Mouse (Mus musculus) lung, postnatal 14 days (tissue): ENCODE results near the gene Rnf39.

Source experiments
- DNase-seq: peaks from one replicate; pipeline ENCODE4 v3.0.0; 2021

Rnf39 gene

GRCm38 (mm10) chr17:36942791-36943471, at the start of gene Rnf39:
Gene Rnf39 (plus strand): TSS chr17:36942918.
- DNase-seq = peak; percentile 20

DNA sequence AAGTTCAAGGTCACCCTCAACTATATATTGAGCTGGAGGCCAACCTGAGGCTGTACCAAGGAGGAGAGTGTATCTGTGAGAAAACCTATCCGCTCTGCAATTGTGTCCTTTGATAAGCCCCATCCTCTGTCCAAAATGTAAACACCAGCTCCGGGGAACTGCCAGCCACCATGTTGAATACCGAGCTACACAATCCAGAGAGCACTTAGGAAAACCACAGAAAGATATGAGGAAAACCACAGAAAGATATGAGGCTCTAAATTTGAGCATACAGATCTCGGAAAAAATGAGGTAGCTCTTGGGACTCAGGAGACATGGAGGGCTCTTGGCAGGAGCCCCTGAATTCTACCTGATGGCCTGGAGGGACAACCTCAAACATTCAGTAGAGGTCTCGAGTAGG, 49.3 kb upstream of the Rnf39 start:
- DNase-seq = no peak

DNA sequence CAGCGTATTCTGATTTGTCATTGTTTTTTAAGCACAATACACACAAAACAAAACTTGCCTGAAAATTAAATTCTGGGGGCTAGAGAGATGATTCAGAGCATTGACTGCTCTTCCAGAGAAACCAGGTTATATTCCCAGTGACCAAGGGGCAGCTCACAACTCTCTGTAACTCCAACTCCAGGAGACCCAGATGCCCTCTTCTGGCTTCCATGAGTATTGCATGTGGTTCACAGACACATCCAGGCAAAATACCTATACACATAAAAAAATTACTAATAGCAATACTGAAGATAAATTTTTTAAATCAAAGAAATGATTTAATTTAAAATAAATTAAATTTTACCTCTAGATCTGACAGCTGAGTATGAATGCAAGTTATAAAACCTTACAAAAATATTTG, 46.1 kb upstream of the Rnf39 start:
- peak; percentile 63 for DNase-seq

DNA sequence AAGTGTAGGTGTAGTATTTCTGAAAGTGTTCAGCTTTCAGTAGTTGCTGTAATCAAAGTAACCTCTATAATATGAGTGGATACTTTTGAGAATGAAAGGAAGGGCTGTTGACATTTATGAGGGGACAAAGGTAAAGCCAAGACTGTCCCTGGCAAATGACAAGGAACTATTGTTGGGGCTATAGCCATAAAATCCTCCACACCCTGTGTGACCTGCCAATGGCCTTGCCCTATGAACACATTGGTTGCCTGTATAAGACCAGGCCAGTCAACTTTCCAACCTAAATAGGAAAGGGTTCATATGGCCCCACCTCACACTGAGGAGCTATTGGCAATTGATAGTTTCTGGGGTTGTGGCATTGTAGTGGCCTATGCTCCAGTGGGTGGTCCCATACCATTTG, 45.7 kb upstream of the Rnf39 start:
- no peak for DNase-seq

DNA sequence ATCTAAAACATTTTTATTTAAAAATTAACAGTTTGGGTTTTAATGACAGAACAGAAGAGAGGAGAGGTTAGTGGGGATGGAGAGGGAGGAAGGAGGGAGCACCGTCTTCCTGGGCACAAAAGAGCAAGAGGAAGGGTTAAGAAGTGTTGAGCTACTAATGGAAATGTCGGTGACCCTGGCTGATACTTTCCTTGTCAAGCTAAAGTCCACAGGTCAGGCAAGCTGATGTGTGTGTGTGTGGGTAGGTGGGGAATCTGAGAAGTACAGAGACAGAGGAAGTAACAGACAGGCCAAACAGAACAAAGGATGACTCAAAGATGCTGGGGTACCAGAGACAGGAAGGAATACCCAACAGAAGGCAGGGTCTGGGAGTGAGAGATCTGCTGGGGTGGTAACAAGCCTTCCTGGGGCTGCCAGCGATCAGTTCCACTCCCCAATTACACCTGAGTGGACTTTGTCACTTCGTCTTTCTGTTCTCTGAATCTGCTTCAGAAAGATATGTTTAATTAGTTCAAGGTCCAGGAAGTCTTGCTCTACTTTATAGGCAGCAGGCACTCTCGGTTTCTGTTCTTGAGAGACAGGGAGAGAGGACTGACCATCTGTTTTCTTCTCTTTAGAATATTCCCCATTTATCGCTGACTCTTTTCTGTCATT, 45.0 kb upstream of the Rnf39 start, which contains the start of gene Trim31:
Trim31 (plus strand) TSS at position 567 of the 654 bp plus-strand sequence.
- DNase-seq = no peak

- DNase-seq = no peak
These were observed 43.3 kb upstream of the Rnf39 start for GRCm38 (mm10) chr17:36899376-36899775.

DNA sequence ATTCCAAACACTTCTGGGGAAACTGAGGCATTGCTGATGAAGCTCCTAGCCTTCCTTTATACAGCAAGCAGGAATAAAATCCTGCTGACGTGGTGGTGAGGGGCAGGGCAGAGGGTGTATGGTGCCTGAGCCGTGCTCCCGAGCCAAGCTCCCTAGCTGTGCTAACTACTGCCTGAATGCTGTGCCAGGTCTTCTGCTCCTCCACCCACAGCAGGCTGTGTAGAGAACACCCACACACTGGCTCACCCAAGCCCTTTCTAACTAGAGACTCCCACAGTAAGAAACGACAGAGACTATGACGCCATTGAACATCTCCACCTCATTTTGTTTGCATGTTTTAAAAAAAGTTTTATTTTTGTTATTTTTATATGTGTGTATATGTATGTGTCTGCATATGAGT, 42.7 kb upstream of the Rnf39 start:
- no peak for DNase-seq

DNA sequence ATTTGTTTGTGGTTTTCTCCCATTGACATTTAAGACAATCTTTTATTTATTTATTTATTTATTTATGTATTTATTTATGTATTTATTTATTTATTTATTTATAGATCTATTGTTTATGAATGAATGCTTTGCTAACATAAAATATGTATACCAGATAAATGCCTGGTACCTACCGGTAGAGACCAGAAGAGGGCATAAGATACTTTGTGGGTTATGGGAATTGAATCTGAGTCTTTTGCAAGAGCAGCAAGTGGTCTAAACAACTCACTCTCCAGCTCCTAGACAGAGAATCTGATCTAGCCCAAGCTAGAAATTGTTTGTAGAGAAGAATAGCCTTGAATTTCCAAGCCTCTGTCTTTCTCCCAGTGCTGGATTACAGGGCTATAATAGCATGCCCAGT, 42.0 kb upstream of the Rnf39 start:
- DNase-seq = no peak

DNA sequence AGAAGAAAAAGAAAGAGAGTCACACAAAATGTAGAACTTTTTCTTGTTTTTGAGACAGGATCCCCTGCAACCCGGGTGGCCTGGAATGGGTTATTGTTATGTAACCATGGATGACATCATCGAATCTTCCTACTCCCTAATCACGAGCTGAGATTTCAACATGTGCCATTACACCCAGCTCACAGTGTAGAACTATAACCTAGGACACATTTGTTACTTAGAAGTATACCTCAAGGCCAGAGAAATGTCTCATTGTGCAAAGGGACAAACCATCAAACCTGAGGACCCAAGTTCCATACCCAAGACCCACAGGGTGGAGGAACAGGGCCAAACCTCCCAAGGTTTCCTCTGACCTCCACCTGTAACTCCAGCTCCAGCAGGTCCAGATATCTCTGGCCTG, 39.1 kb upstream of the Rnf39 start:
- no peak for DNase-seq

DNA sequence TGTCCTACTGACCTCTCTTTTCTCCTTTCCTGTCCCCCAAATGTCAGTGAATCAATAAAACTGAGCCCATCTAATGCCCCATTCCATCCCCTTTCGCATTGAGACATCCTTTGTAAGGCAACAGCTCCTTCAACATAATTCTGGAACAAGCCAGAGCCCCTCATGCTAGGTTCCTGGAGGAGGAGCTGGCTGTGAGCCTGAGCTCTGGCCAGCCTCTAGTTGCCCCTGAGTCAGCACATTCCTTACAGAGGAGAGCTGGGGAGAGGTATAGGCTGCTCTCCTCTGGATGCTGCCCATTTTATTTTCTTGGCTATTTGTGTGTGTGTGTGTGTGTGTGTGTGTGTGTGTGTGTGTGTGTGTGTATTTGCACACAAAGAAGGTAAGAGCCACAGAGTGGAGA, 34.5 kb upstream of the Rnf39 start:
- no peak for DNase-seq

DNA sequence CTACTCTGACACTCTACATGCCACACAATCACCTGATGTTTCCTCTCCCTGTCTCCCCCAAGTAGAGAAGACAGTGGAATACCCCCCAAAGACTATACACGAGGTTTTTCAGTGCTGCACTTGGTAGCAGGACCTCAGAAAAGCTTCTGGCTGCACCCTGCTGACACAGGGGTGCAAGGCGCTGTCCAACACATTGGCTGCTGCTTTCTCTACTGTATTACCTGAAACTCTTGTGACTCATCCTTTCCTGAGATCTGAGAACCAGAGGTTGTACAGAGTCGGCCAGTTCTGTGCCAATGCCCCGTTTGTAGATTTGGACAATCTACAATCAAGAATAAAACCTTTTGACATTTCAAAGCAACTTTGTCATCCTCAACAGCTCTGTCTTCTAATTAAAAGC, 32.9 kb upstream of the Rnf39 start:
- no peak for DNase-seq

GRCm38 (mm10) chr17:36912031-36912430, 30.7 kb upstream of the Rnf39 start:
- no peak for DNase-seq

GRCm38 (mm10) chr17:36914108-36914507, 28.6 kb upstream of the Rnf39 start:
- DNase-seq = peak; percentile 89

- peak; percentile 76 for DNase-seq
These were observed 27.6 kb upstream of the Rnf39 start for GRCm38 (mm10) chr17:36915076-36915475.

- DNase-seq = peak; percentile 17
These were observed 22.5 kb upstream of the Rnf39 start for GRCm38 (mm10) chr17:36920239-36920638.

DNA sequence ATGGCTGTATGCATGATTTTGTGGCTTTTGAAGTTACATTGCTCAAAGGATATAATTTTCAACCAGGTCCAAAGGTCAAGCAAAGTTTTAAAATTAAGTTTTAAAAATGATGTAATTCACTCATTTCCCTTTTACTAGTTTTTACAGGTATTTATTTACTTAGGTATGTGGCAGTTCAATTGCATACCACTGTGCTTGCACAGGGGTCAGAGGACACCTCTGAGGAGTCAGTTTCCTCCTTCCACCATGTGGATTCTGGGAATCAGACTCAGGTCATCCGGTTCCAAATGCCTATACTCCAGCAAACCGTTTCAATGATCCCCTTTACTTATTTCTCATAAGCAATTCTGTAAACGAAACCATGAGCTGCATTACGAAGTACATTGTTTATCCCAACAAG, 20.0 kb upstream of the Rnf39 start:
- no peak for DNase-seq

GRCm38 (mm10) chr17:36923491-36923890, 19.2 kb upstream of the Rnf39 start:
- DNase-seq = no peak

DNA sequence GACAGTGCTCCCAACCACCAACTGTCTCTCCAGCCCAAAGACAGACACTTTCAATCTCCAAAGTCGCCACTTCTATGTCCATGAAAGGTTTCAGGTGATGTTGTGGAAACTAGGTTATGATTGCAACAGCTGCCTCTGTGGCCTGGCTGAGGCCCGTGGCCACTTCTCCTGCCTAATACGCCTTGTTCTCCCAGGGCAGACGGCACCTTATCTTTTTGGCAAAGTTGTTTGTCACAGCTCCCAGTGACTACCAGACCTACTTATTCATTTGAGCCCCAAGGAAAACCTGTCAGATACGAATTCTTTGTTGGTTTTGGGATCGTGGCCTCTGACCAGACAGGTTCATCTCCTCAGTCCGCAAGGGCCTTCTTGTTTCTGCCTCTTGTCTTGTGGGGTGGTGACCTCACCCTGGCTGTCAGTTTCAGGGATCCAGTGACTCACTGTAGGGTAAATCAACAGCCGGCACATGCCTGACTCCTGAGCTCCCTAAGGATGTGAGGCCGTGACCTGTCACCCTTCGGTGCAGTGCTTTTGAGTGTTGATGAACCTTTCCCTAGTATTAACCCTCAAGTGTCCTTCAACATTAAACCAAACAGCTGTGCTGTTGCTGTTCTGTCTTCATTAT, 15.1 kb upstream of the Rnf39 start:
- DNase-seq = no peak

- DNase-seq = no peak
These were observed 13.3 kb upstream of the Rnf39 start for GRCm38 (mm10) chr17:36929236-36929932.

DNA sequence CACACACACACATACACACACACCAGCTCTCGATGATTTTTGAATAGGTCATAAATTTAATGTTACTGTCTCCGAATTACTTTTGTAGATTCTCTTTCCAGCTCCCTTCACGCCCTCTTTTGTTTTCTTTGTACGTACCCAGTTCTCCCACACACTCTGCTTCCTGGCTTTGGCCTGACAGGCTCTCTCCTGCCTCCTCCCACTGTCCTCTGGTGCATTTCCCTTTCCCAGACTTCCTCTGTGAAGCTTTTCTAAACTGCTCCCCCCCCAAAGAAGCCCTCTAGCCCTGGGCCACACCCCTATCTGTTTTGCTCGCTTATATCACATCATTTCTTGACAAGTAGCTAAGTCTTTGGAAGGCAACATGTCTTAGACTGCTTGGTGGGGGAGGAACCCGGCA, 12.5 kb upstream of the Rnf39 start:
- no peak for DNase-seq

DNA sequence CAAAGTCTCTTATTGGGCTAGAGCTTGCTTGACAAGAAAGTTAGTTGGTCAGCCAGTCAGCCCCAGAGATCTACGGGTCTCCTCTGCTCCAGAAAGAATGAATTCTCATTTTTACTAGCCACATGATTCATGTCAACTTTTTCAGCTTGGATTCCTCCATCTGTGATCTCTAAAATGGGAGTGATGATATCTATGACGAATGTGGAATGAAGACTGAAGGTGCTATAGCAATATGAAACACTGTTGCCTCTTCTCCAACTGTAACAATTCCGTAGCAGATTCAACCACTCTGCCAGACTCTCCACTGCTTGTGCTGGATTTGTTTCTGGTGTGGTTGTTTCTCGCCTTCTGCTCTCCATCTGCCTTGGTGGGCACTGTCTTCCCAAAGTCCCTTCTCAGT, 11.6 kb upstream of the Rnf39 start:
- DNase-seq = no peak

DNA sequence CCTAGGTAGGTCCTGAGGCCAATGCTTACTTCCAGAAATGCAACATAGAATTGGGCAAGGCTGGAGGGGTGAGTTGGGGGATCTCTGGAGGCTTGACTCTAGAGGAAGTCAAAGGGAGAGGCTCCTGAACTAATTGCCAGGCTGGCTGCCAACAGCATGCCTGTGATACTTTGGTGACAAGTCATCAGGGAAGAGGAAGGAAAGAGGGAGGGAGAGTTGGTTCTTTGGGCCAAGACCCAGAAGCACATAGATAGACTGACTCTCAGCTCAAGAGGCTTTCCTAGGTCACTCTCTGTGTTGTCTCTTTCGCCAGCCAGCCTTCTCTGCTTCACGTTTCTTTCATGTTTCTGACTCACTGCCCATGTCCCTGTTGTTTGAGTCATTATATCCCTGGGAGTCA, 10.9 kb upstream of the Rnf39 start:
- peak; percentile 64 for DNase-seq

GRCm38 (mm10) chr17:36938056-36938455, 4.7 kb upstream of the Rnf39 start:
- DNase-seq = no peak

- DNase-seq = peak; percentile 77
These were observed 327 bp upstream of the Rnf39 start for GRCm38 (mm10) chr17:36942391-36942790.
